Mouse (Mus musculus): ENCODE data around the gene Ptprn2. TPM values are rescaled to one million over a fixed set of nuclear protein-coding genes. Genes with fewer than 3 reads are reported as not detected.

Gene Ptprn2
- polyA plus RNA-seq, 1 experiment from 2014 or later, result 0.14 TPM

DNA sequence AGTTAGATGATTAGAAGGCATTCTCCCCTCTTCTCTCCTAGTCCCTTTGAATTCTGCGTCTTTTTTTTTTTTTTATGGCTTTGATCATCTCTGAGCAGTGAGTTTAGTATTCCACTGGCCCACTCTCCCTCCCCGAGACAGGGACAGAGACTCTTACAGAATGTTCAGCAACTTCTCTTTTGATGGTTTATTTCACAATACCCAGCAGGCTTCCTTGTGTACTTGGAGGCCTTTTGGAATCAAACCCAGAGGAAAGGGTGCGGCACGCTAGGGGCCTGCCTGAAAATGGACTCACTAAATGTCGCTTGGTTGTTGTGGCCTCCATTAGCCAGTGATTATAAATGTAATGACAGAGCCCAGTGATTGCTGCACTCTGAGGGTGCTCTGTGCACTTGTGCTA lies 680.7 kb downstream of the Ptprn2 start:
- no peak for ATAC-seq
- H3K27me3 ChIP-seq (ENCODE audit: insufficient read depth, low read length), result peaks cover 14% of the 10 kb centered on the region; the same call in 1 of the 2 replicates
- no peak for DNase-seq

DNA sequence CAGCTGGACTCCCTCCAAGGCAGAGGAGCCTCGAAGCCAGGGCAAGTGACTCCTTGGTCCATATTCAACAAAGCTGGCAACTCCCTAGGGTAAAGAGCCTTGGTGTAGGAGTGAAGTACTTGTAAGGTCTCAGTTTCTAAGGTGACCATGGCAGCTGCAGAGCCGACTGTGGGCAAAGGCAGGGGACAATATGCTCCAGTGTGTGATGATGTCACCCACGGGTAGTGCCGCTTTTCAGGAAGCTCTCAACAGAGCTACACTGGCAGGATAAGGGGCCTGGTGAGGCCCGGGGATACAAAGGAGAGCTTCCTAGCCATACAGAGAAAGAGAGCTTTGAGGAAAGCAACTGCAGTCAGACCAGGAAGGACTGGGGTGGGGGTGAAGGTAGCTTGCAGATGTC lies 684.1 kb downstream of the Ptprn2 start:
- no peak overlapping the region for H3K9ac ChIP-seq (replicated peaks)
- no peak overlapping the region for H3K4me3 ChIP-seq (ENCODE audit: low read depth, low read length)
- no peak overlapping the region for H3K4me2 ChIP-seq (ENCODE audit: low read depth, low read length)
- TF ChIP-seq EP300 (IDR thresholded peaks at IDR 0.05; ENCODE audit: low read depth), result no peak
- no peak for TF ChIP-seq CTCF (IDR thresholded peaks at IDR 0.05; ENCODE audit: low read depth)
- no peaks in the 10 kb centered on the region for H3K4me1 ChIP-seq (ENCODE audit: insufficient read depth)
- 44% methylated on average over 5 of the region's 5 CpGs for WGBS (ENCODE audit: insufficient replicate concordance)
- no peaks in the 10 kb centered on the region for H3K36me3 ChIP-seq (replicated peaks; ENCODE audit: insufficient read depth, low read length)
- H3K27ac ChIP-seq (ENCODE audit: low read depth), result no peak overlapping the region
- no peaks in the 10 kb centered on the region for H3K9me3 ChIP-seq (ENCODE audit: low read length)
- DNase-seq (no peak), ATAC-seq (no peak)
- no peaks in the 10 kb centered on the region for H3K27me3 ChIP-seq (ENCODE audit: insufficient read depth, low read length)

More for the DNA sequence above, 680.7 kb downstream of the Ptprn2 start:
- no peak overlapping the region for H3K27ac ChIP-seq (ENCODE audit: low read depth)
- H3K4me1 ChIP-seq (ENCODE audit: insufficient read depth), result no peaks in the 10 kb centered on the region
- H3K9ac ChIP-seq (replicated peaks), result no peak overlapping the region
- no peaks in the 10 kb centered on the region for H3K36me3 ChIP-seq (replicated peaks; ENCODE audit: insufficient read depth, low read length)
- no peak for TF ChIP-seq CTCF (IDR thresholded peaks at IDR 0.05; ENCODE audit: low read depth)
- no peak for TF ChIP-seq EP300 (IDR thresholded peaks at IDR 0.05; ENCODE audit: low read depth)
- H3K4me3 ChIP-seq (ENCODE audit: low read depth, low read length), result no peak overlapping the region
- H3K4me2 ChIP-seq (ENCODE audit: low read depth, low read length), result no peak overlapping the region
- WGBS (ENCODE audit: insufficient replicate concordance), result 77% methylated on average over 5 of the region's 5 CpGs
- H3K9me3 ChIP-seq (ENCODE audit: low read length), result no peaks in the 10 kb centered on the region

DNA sequence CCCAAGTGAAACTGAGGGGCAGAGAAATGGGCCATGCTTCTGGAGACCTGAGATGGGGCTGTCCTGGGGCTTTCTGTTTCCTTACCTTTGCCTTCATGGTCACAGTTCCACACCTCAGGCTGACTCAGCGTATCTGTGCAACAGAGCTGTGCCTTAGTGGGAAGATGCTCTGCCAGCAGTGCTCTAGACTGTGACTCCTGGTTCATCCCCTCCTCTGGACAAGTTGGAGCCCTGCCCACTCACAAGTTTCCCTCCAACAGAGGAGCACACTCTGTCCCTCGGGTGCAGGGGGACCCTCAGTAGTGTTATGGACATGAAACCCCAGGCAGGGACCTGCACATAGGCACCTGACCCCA lies 687.0 kb downstream of the Ptprn2 start:
- 54% methylated on average over 2 of the region's 2 CpGs for WGBS (ENCODE audit: insufficient replicate concordance)
- no peak for ATAC-seq
- no peak for DNase-seq
- H3K9ac ChIP-seq (replicated peaks), result no peak overlapping the region
- no peaks in the 10 kb centered on the region for H3K36me3 ChIP-seq (replicated peaks; ENCODE audit: insufficient read depth, low read length)
- no peaks in the 10 kb centered on the region for H3K4me1 ChIP-seq (ENCODE audit: insufficient read depth)
- no peak overlapping the region for H3K27ac ChIP-seq (ENCODE audit: low read depth)
- H3K4me3 ChIP-seq (ENCODE audit: low read depth, low read length), result no peak overlapping the region
- no peaks in the 10 kb centered on the region for H3K27me3 ChIP-seq (ENCODE audit: insufficient read depth, low read length)
- TF ChIP-seq CTCF (IDR thresholded peaks at IDR 0.05; ENCODE audit: low read depth), result no peak
- TF ChIP-seq EP300 (IDR thresholded peaks at IDR 0.05; ENCODE audit: low read depth), result no peak
- H3K4me2 ChIP-seq (ENCODE audit: low read depth, low read length), result no peak overlapping the region
- no peaks in the 10 kb centered on the region for H3K9me3 ChIP-seq (ENCODE audit: low read length)

DNA sequence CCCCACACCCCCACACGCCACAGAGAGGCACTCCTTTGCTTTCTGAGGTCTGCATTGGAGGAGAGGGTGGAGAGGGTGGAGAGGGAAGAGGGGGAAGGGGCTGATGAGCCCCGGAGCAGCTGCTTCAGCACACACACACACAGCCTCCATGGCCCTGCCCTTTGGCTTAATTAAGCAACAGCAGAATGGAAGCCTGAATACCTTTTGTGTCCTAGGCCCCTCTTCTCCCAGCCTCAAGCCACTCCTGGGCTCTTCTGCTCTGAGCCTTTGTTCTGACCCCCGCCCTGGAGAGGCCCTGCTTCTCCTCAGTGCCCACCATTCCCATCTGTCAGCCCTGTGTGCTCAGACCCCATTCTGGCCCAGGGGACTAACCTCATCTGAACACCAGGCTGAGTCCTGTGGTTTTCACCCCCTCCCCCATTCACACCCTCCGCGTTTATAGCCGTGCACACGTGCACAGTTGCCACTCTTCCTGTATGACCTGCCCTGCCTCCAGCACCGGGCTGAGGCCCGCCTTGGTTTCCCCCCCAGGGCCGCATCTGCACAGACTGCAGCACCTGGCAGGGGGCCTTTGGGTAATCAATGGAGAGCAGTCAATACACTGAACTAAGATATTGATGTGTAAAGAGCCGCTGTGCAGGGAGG lies 687.5 kb downstream of the Ptprn2 start:
- TF ChIP-seq CTCF (IDR thresholded peaks at IDR 0.05; ENCODE audit: low read depth), result no peak
- no peak for TF ChIP-seq EP300 (IDR thresholded peaks at IDR 0.05; ENCODE audit: low read depth)
- no peak for DNase-seq
- Histone ChIP-seq H3K4me3 (ENCODE audit: low read depth, low read length) (no peak overlapping the region), H3K27me3 (ENCODE audit: insufficient read depth, low read length) (no peaks in the 10 kb centered on the region), H3K4me1 (ENCODE audit: insufficient read depth) (no peaks in the 10 kb centered on the region), H3K36me3 (replicated peaks; ENCODE audit: insufficient read depth, low read length) (no peaks in the 10 kb centered on the region), H3K4me2 (ENCODE audit: low read depth, low read length) (no peak overlapping the region), H3K27ac (ENCODE audit: low read depth) (no peak overlapping the region), H3K9me3 (ENCODE audit: low read length) (no peaks in the 10 kb centered on the region), H3K9ac (replicated peaks) (no peak overlapping the region)
- no peak for ATAC-seq
- WGBS (ENCODE audit: insufficient replicate concordance), result 24% methylated on average over 11 of the region's 11 CpGs

DNA sequence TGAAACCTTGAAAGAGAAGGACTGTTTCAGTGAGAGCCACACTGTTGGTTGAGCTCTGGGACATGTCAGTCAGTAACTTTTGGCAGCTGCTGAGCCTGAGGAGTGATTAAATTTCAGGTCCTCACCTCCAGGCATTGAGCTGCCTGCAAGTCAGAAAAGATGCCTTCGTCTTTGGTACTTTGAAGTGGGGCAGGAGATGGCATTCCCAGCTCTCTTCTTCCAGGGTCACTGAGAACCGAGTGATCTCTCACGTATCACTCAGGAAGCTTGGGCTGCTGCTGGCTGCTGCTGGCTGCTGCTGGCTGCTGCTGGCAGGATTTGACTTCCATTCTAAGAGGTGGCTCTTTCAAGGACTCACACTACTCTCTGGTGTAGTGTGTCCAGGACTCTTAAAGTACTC lies 688.7 kb downstream of the Ptprn2 start:
- no peak overlapping the region for H3K4me2 ChIP-seq (ENCODE audit: low read depth, low read length)
- H3K4me1 ChIP-seq (ENCODE audit: insufficient read depth), result no peaks in the 10 kb centered on the region
- ATAC-seq, result no peak
- H3K27me3 ChIP-seq (ENCODE audit: insufficient read depth, low read length), result no peaks in the 10 kb centered on the region
- WGBS (ENCODE audit: insufficient replicate concordance), result 46% methylated on average over 3 of the region's 3 CpGs
- H3K9me3 ChIP-seq (ENCODE audit: low read length), result no peaks in the 10 kb centered on the region
- no peak overlapping the region for H3K27ac ChIP-seq (ENCODE audit: low read depth)
- no peak overlapping the region for H3K9ac ChIP-seq (replicated peaks)
- no peak for DNase-seq
- H3K36me3 ChIP-seq (replicated peaks; ENCODE audit: insufficient read depth, low read length), result no peaks in the 10 kb centered on the region
- H3K4me3 ChIP-seq (ENCODE audit: low read depth, low read length), result no peak overlapping the region
- no peak for TF ChIP-seq EP300 (IDR thresholded peaks at IDR 0.05; ENCODE audit: low read depth)
- TF ChIP-seq CTCF (IDR thresholded peaks at IDR 0.05; ENCODE audit: low read depth), result no peak

DNA sequence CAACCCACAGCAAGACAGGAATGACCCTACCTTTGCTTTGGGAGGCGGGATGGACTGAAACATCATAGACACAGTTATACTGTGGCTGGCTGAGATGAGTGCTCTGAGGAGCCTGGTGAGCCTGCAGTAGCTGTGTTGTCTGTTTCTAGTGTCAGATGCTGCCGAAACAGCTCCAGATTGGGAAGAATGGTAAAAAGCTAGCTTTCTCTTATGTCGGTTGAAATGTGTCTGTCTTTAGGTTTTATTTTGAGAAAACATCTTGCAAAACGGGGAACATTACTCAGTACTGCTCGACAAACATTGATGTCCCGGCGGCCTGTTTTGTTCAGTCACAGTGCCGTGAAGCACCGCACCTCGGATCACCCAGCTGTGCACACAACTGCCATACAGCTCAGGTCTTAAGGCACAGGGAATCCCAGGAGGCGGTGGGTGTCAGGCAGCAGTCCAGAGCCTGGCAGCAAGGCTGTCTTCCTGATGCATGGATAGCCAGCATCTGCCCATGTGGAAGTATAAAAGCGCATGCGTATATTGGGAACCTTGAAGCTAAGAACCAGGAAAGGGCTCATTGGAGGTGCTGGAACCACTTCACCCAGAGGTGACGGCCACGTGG lies 689.7 kb downstream of the Ptprn2 start:
- TF ChIP-seq CTCF (IDR thresholded peaks at IDR 0.05; ENCODE audit: low read depth), result no peak
- TF ChIP-seq EP300 (IDR thresholded peaks at IDR 0.05; ENCODE audit: low read depth), result no peak
- H3K4me2 ChIP-seq (ENCODE audit: low read depth, low read length), result no peak overlapping the region
- no peaks in the 10 kb centered on the region for H3K9me3 ChIP-seq (ENCODE audit: low read length)
- no peaks in the 10 kb centered on the region for H3K36me3 ChIP-seq (replicated peaks; ENCODE audit: insufficient read depth, low read length)
- no peak for ATAC-seq
- H3K4me1 ChIP-seq (ENCODE audit: insufficient read depth), result no peaks in the 10 kb centered on the region
- H3K27ac ChIP-seq (ENCODE audit: low read depth), result no peak overlapping the region
- no peaks in the 10 kb centered on the region for H3K27me3 ChIP-seq (ENCODE audit: insufficient read depth, low read length)
- DNase-seq, result no peak
- H3K4me3 ChIP-seq (ENCODE audit: low read depth, low read length), result no peak overlapping the region
- H3K9ac ChIP-seq (replicated peaks), result no peak overlapping the region
- 81% methylated on average over 15 of the region's 15 CpGs for WGBS (ENCODE audit: insufficient replicate concordance)

All from liver, postnatal 0 days (tissue).